Mouse (Mus musculus) B cell, adult 2 months (primary cell): ENCODE results near the gene Ntrk3.

Experiments
- DNase-seq, 2 experiments: peaks; one replicate each; pipeline ENCODE4 v3.0.0; 2022

Gene Ntrk3

DNA sequence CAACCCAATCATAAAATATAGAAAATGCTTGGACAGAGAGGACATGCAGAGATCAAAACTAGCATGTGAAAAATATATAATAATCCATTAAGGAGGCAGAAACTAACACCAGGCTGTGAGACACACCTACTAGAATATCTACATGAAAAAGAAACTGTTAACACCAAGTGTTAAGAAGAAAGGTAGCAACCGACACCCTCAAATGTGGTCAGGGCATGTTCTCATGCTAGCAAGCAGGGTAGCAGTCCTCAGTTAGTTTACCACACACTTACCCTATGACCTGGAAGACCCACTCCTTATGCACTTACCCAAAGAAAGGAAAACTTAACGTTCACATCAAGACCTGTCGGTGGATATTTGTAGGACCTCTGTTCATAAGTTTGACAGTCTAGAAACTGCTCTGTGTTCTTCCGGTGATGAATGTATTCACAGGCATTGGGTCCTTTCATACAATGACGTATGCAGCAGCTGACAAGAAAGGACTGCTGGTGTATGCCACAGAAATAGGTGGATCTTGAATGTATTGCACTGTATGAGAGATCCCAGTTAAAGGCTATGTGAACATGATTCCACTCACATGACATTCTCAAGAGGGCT is at the start of gene Ntrk3:
Ntrk3 (minus strand) TSS at position 399 of the 597 bp plus-strand sequence.
- no peak for DNase-seq

DNA sequence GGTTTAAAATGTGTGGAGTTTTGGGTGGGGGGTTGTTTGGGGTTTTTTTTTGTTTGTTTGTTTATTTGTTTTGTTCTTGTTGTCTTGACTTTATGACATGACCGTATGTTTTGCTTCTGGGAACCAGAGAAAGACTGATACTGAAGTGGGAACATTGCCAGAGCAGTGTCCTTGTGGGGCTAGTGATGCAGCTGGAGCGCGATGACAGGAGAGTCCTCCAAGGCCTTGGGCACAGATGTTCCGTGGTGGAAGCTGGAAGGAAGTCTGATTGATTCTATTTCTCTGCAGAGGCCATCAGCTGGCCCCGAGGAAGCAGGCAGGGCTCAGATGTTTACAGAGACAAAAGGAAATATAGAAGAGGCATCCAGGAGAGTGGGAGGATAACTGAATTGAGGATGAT is 48.1 kb upstream of the Ntrk3 start:
- no peak for DNase-seq

- peak; percentile 91 for DNase-seq
Measured at GRCm38 (mm10) chr7:78782639-78783581, 45.1 kb upstream of the Ntrk3 start, which contains the start of the genes Mrps11 and Mrpl46. TSS of gene Mrps11 (plus strand) at chr7:78783119. TSS of gene Mrpl46 (minus strand) at chr7:78783531.

DNA sequence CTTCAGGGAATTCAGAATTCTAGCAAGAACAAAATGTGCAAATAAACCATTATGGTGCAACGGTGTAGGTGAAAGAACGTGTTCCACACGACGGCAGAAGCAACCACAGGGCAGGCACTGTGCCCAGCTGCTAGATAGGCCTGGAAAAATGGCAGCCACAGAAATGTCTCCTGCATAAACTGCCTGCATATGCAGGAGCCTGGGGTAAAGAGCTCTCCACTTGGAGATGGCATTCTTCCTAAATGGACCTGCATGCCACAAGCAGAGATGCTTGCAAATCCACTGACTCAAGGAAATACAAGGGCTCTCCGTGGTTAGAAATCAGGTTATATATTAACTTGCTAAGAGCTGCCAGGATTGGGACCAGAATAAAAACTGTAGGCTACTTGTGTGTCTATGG is 40.9 kb upstream of the Ntrk3 start:
- no peak for DNase-seq

- DNase-seq, result no peak
Measured at GRCm38 (mm10) chr7:78770936-78771335, 33.1 kb upstream of the Ntrk3 start.

GRCm38 (mm10) chr7:78769075-78769652 is 31.4 kb upstream of the Ntrk3 start:
- DNase-seq, result no peak

DNA sequence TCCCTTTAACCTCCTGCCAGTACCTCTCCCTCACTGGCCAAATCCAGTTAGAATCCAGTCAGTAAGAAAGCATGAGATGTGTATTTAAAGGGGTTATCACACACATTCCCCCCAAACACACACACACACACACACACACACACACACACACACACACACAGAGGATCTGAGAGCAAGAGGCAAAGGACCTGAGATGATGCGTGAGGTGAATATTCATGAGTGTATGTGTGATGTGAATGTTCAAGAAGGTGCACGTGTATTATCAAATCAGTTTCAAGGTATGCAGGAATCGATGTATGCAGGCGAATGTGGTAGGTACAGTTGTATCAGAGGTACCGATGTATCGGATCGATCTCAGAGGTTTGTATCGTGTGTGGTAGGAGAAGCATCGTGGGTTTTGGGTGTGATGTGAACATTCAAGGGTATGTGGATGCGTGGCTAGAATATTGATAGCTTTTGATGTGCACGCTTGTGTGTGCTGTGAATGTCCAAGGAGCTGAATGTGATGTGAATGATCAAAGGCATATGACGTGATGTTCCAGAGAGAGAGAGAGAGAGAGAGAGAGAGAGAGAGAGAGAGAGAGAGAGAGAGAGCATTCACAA is 30.2 kb upstream of the Ntrk3 start:
- DNase-seq, result no peak

- DNase-seq, result peak; percentile 76 to 79
Measured at GRCm38 (mm10) chr7:78766019-78766683, 28.3 kb upstream of the Ntrk3 start.

DNA sequence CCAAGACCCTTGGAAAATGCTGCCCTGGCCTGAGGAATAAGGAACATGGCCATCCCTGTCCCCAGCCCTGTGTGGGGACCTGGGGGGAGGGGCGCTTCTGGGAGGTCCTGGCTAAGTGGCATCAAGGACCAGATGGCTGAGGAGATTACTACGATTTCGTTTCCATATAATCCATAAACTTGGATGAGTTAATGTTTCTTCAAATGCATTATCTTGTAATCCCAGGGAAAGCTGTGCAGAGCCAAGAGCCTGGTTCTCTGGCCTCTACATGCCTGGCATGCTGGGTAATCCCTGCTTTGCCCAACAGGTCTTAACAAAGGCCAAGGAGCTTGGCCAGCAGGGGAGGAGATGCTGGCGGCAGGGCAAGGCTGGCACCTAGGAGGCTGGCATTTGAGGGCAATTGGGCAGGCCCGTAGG is 27.4 kb upstream of the Ntrk3 start:
- DNase-seq, result no peak

DNA sequence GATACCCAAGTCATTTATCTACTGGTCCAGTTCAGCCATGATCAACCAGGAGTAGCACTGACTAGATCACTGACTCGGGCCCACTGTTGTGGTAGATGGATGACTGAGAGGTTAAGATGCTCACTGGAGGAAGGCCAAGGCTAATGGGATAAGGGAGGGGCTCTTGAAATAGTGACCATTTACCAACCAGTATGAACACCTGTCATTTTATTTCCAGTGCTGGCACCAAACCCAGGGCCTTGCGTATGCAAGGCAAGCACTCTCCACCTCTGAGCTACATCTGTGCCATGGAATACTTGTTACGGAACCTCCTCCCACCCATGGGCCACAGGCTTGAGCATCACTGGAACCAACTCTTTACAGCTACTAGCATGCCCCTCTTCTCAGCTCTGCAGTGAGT is 26.0 kb upstream of the Ntrk3 start:
- DNase-seq, result no peak

DNA sequence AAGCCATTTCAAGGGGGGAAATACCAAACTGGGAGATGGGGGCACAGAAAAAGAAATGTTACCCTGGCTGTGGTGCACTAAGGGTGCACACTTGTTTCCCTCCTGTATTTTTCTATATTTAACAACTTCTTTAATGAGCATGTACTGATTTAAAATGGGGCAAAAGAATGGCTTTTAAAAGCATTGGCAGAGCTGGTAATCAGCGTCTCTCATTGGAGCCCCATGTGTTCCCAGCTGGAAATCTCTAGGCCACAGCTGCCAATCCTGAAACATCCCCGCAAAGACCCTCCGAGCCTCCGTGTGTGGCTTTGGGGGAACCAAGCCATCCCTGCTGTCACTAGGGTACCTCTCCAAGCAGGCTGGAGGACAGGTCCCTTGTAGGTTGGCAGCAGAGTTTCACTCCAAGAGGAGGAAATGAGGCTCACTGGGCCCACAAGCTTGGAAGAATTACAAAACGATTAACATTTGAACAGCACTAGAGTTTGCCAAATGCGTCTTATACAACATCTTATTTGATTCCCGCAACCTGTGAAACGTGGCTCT is 16.7 kb upstream of the Ntrk3 start:
- no peak for DNase-seq

- no peak for DNase-seq
Measured at GRCm38 (mm10) chr7:78753752-78754457, 16.1 kb upstream of the Ntrk3 start.

DNA sequence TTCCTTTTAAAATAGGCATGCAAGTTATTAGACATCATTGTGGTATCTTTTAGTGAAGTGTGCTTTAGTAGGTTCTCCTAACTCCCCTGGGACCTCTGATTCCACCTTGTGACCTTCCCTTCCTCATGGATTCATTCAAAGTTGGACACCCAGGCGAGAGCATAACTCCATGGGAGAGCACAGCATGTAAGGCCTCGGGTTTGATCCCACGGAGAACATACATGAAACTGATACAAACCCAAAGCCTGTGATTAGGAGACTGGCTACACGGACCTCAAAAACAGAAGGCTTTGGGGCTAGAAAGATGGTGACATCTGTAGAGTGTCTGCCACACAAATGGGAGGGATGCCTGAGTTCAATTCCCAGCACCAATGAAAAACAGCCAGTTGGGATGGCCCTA is 15.1 kb upstream of the Ntrk3 start:
- no peak for DNase-seq

GRCm38 (mm10) chr7:78743731-78744385 is 6.0 kb upstream of the Ntrk3 start:
- no peak for DNase-seq

- DNase-seq, result no peak
Measured at GRCm38 (mm10) chr7:78739351-78740000, 1.7 kb upstream of the Ntrk3 start.

DNA sequence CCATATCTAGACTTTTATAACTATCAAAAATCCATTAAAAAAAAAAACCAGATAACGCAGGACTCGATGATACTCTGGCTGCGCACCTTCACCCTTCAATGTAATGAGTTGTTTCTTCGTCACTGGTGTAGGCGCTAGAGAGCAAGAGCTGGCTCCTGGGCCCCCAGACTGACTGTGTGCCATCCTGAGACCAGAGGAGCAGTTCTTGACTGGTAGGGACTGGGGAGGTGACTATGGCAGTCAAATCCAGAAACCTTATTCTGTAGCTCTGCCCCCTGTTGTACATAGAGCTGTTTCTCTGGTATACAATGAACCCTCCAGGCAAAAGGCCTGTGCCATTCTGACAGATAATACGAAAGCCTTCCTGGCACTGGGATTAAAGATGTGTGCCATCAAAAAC is 616 bp downstream of the Ntrk3 start:
- no peak for DNase-seq

DNA sequence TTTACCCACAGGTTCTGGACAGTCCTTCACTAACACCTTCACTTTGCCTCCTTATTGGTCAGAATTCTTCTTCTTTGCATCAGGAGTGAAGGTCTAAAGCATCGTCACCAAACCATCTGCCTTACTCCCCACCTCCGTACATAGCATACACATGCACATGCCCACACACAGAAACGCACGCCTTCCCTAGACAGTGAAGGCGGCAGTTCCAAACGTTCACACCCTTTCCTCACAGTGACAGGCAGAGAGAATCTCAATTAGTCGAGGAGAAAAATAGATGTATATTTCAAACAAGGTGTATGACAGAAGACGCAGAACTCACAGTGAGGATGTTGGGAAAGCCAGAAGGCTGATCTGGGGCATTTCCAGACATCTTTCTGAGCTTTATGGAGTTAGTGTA is 6.4 kb downstream of the Ntrk3 start:
- DNase-seq, result no peak

DNA sequence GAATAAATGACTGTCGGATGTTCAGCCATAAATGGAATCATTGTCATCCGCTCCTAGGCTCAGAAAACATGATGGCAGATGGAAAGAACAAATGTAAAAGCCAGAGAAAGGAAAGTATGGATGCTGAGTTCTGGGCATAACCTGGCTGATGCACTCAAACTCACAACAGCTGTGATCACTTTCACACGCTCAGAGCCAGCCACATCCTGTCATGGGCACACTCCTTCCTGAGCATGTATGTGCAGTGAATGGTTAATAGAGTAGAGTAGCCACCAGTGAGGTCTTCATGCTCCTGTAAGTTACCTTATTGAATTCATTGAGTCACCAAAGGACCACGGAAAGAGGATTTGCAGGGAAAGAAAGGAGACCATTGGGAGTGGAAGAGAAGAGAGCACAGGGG is 13.2 kb downstream of the Ntrk3 start:
- no peak for DNase-seq

DNA sequence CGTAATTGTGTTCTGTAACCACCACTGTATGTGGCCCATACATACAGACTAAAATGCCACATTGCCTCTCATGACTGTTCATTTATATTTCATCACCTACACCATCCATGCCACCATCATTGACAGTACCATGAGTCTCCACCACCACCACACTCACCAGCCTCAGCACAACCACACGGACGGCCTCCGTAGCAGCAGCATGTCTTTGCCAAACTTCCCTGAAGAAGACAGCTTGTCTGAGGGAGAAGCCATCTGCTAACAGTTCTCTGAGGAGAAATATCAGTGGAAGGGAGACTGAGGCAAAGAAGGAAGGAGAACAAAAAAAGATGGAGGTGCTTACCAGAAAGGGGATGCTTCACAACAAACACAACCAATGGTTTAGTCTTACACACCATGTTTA is 15.8 kb downstream of the Ntrk3 start:
- no peak for DNase-seq

GRCm38 (mm10) chr7:78720989-78721816 is 16.6 kb downstream of the Ntrk3 start:
- DNase-seq, result peak; percentile 12 to 17
